Mouse (Mus musculus): ENCODE results near the gene Bsg.

The Bsg gene

DNA sequence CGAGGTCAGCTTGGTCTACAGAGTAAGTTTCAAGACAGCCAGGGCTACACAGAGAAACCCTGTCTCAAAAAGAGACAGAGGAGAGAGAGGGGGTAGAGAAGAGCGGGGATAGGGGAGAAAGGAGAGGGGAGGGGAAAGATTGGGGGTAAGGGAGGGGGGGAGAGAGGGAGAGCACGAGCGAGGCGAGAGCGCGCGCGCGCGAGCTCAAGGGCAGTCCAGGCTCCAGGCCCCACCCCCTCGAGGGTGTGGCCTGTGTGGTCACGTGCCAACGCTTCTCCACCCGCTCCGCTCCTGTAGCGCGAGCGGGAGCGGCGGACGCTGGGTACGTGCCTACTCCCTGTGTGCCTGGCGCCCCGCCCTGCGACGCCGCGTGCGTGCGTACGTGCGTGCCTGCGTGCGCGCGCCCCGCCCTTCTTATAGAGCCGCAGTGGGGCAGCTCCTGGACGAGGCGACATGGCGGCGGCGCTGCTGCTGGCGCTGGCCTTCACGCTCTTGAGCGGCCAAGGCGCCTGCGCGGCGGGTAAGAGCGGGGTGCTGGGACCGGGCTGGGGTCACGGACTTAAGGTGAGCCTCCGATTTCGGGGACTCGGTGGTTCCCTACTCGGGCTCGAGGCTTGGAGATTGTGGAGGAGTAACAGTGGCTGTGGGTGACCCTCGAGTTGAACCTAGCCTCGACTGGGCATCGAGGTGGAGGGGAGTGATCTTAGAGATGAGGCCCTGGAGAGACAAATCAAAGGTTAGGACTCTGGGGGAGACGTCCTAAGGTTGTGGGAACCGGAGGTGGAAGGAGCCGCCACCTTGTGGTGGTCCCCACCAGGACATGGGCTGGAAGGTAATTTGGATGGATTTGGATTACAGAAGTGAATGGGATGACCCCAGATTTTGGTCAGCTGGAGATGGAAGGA lies at the start of gene Bsg:
Gene Bsg (plus strand): TSS at position 427 of the 905 bp plus-strand sequence.
- peak; percentile 95 to 97 for DNase-seq (ENCODE audit: low spot score in 2 of 2)

DNA sequence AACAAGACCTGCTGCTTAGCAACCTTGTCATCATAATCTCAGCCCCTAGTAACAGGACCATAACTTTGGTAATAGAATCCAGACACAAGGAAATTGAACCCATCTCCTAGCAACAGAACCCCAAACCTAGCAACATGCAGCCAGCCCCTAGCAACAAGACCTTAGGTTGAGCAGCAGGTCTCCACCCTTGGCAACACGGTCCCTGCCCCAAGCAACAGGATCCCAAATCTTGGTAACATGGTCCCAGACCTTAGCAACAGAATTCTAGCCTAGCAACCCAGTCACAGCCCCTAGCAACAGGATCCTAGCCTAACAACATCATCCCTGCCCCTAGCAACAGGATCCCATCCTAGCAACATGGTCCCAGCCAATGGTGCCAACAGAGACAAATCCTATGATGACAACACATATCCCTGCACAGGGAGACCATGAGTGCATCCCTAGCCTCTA lies 49.3 kb upstream of the Bsg start:
- no peak for DNase-seq (ENCODE audit: low spot score in 2 of 2)

DNA sequence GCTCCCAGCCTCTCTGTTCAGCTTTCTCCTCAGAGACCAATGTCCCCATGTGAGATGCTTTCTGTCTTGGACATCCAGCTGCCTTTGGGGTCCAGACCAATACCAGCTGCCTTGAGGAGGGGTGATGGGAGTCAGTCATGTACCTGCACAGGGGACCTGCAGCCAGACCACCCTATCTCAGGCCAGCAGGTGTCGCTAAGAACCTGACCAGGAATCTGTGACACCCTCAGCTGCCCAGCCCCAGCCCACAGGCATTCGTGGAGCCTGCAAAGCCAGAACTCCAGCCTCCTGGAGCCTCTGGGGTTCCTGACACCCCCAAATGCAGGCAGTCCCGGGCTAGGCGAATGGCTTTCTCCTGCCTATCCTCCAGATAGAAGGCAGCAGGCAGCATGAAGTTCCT lies 45.5 kb upstream of the Bsg start:
- no peak for DNase-seq (ENCODE audit: low spot score in 2 of 2)

DNA sequence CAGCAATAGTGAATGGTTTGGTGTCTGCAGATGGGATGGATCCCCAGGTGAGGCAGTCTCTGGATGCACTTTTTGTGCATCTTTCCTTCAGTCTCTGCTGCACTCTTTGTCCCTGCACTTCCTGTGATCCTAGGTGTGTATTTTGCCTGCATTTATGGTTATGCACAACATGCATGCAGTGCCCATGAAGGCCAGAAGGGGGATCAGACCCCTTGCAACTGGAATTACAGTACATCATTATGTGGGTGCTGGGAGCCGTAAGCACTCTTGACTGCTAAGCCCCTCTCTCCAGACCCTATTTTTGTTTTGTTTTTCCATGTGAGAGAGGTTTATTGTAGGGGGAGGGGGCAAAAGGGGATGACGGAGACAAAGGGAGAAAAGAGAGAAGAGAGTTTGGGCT lies 44.0 kb upstream of the Bsg start:
- DNase-seq (ENCODE audit: low spot score in 2 of 2), result no peak

DNA sequence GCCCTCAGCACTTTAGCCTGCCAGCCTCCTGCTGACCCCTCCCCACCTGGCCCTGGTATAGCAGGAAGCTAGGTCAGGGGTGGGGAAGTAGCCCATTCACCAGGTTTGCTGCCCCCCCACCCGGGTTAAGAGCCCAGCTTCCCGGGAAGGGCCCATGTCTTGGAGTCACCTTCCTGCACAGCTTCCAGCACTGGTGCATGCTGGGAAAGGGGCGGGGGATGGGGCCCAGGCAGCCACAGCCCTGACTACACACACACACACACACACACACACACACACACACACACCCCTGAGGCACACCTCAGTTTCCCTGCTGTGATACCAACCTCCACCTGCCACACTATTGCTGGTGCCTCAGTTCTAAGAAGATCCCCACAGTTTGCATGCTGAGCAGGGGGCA lies 42.4 kb upstream of the Bsg start:
- DNase-seq (ENCODE audit: low spot score in 2 of 2), result no peak

DNA sequence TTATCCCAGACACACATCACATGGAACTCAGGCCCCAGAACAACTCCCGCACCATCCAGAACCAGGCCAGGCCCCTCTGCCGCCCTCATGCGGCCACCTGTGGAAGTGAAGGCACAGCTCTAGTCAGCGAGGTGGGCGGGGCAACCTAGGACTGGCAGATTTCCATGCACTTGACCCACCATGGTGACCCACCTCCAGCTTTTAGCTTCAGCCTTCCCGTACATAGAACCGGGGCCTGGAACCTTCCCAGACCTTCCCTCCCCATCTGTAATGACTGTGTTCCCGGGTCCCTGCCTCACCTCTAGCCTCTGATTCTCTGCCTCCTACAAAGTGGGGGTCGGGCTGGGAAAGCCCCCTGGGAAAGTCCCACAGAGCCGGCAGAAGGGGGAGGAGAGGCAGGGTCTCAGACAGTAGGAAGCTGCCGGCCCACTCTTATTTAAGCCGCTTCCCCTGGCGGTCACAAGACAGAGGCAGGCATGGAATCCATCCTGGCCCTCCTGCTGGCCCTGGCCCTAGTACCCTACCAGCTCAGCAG lies 40.1 kb upstream of the Bsg start, which contains the start of gene Madcam1:
Gene Madcam1 (plus strand): TSS at position 429 of the 535 bp plus-strand sequence.
- DNase-seq (ENCODE audit: low spot score in 2 of 2), result peak in 1 of 2 experiments; percentile 52

DNA sequence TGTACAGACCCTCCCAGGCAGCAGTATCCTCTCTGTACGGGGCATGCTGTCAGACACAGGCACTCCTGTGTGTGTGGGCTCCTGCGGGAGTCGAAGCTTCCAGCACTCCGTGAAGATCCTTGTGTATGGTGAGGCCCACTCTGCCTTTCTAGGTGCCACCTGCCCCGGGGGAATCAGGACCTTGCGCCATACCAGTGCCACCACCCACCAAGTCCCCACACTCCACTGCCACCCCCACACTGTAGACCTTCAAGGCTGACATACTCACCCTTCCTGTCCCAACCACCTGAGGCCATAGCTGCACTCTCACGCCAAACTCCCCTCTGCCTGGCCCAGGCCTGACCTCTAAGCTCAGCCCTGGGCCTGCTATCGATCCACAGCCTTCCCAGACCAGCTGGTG lies 39.2 kb upstream of the Bsg start:
- no peak for DNase-seq (ENCODE audit: low spot score in 2 of 2)

DNA sequence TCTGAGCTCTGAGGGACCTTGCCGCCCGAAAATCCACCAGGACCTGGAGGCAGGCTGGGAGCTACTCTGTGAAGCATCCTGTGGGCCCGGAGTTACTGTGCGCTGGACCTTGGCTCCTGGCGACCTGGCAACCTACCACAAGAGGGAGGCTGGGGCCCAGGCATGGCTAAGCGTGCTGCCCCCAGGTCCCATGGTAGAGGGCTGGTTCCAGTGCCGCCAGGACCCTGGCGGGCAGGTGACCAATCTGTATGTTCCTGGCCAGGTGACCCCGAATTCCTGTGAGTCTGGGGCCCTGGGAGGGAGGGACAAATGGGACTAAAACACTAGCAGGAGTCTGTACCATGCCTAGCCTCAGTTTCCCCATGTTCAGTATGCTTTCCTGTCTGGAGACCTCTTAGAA lies 37.8 kb upstream of the Bsg start:
- no peak for DNase-seq (ENCODE audit: low spot score in 2 of 2)

DNA sequence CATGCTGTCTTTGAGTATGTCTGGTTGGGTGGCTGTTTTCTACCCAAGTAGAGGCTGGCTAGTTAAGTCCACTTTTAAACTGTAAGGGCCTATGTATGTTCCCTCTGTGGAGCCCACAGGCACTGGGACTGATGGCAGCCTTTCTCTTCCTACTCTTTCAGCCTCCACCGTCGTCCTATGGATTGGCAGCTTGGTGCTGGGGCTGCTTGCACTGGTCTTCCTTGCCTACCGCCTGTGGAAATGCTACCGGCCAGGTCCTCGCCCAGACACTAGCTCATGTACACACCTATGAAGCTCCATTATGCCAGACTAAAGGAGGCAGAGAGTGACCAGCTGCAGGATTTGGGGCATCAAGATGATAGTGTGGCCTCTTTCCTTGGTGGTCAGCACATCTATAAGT lies 36.2 kb upstream of the Bsg start:
- no peak for DNase-seq (ENCODE audit: low spot score in 2 of 2)

DNA sequence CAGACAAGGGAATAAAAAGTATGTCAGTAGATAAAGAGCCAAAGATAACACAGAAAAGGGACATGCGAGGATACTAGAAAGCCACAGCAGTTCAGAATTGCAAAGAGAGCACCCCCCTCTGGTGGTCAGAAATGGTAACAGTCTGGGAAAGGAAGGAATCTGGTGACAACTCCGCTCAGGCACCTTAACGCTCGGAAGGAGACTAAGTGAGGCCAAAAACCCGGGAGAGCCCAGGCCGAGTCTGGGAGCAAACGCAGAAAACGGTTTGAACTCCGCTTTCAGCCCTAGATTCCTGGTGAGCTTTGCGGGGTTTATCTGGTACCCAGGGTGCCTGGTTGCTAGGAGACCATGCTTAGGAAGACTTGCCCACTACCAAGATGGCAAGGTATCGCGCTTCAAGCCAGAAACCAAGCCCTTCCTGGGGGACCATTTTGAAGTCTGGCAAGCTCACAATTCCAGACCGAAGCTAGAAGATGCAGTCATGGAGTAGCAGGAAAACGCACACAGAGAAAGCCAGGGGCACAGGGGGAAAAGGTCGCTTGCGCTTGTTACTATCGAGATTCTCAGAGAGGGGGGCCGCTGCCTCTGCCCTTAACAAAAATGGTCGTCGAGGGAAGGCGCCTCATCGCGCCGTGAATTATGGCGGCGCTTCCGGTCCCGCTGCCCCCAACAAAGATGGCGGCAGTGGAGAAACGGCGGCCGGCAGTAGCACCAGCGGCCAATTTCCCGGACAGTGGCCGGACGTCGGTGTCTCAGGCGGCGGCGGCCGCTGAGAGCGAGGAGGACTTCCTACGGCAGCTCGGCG lies 35.3 kb upstream of the Bsg start, which contains the start of gene Tpgs1:
Gene Tpgs1 (plus strand): TSS at position 599 of the 805 bp plus-strand sequence.
- DNase-seq (ENCODE audit: low spot score in 2 of 2), result peak; percentile 85 to 93

DNA sequence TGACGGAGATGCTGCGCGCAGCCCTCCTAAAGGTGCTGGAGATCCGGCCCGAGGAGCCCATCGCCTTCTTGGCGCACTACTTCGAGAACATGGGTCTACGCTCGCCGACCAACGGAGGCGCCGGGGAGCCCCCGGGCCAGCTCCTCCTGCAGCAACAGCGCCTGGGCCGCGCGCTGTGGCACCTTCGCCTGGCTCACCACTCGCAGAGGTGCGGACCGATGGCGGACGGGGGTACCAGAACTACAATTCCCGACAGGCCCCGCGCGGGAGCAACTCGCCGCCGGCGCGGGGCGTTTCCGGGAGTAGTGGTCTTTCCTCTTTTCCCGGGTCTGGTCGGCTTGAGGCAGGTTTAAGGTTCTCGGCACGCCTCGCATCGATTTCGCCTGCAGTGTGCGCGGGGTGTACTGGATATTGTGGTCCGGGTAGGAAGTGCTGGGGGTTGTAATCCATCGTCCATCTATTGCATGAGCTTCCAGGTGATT lies 34.7 kb upstream of the Bsg start:
- DNase-seq (ENCODE audit: low spot score in 2 of 2), result peak; percentile 61 to 72

DNA sequence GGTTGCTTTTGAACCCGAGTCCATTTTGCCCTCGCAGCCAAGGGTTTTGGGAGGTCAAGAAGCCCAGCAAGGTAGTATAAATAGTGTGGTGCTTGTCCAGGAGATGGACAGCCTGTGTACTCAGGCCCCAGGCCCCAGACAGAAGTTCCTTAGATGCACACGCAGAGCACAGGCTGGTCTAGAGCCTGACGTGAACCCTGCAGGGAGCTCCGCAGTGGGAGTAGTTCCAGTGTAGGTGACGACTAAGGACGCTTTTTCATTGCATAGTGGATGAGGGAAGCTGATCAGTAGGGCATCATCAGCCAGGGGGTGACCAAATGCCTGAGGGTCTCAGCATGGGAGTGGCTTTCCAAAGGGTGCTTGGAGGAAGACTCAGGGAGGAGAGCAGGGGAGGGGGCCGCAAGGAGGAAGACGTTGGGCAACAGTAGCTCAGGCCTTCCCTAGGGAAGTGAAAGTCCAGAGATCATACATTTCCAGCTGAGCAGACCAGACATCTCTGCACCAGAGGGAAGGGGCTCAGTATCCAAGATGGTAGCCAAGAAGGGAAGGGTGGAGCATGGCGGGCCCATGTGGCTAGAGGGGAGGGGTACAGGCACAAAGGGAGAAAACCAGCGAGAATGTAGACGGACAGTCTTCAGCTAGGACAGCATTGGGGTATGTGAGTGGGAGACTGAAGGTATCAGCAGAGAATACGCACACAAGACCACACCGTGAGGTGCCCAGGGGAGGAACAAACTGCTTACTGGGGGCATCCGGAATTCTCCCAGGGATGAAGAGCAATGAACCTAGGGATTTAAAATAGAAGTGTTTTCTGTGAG lies 34.0 kb upstream of the Bsg start:
- no peak for DNase-seq (ENCODE audit: low spot score in 2 of 2)

DNA sequence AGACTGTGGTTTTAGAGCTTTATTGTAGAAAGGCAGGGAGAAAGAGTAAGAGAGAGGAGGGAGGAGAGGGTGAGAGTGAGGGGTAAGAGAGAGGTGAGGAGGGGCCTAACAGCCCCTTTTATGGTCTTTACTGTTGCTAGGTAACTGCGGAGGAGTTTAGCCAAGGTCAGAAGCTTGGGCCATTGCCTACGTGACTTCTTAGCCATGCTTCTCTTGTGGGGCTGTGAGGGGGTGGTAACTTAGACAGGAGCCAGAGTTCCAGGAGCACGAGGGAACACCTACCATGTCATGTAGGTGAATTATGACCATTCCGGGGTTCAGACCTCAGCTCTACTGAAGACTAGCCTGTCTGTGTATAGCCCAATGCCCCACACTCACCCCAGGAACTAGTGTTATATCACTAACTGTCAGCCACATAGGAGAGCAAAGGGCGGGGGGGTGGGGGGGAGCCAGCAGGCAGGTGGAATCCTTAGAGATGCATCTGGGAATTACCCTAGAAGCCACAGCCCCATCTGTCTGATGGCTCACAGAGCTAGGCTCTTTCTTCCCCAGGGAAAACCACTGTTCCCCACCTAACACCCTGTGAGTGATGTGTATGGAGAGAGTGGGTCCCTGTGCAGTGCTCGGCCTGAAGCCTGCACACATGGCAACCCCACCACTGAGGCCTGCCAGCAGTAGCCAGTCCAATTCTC lies 32.7 kb upstream of the Bsg start:
- DNase-seq (ENCODE audit: low spot score in 2 of 2), result no peak

DNA sequence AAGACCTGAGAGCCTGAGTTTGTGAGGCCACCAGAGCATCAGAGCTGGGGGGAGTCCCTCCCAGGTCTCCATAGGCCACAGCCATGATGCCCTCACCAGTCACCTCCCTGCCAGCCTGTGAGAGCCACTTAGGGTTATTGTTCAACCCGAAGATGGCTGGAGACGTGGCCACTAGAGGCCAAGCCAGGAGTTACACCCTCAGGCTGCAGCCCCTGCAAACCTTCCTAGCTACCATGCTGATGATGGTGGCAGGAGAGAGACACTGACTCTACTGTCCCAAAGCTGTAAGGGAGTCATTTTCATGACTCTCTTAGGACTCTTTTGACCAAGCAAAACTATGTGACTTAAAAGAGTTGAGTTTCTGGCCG lies 32.2 kb upstream of the Bsg start:
- no peak for DNase-seq (ENCODE audit: low spot score in 2 of 2)

DNA sequence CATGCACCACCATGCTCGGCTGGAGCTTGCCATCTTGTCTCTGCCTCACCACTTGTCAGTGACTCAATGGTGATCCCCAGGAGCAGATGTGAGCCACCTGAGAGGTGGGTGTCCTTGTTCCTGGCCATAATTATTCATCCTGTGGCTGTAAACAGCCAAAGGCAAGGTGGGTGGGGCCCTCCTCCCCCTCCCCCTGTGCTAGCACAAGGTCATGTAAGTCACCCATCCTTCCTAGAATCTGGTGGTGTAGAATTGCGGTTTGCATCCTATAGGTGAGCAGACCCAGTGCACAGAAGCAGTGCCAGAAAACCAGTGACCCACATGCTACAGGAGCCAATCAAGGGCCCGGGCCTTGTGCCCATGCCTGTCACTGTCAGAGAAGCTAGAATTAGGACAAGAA lies 31.2 kb upstream of the Bsg start:
- no peak for DNase-seq (ENCODE audit: low spot score in 2 of 2)

DNA sequence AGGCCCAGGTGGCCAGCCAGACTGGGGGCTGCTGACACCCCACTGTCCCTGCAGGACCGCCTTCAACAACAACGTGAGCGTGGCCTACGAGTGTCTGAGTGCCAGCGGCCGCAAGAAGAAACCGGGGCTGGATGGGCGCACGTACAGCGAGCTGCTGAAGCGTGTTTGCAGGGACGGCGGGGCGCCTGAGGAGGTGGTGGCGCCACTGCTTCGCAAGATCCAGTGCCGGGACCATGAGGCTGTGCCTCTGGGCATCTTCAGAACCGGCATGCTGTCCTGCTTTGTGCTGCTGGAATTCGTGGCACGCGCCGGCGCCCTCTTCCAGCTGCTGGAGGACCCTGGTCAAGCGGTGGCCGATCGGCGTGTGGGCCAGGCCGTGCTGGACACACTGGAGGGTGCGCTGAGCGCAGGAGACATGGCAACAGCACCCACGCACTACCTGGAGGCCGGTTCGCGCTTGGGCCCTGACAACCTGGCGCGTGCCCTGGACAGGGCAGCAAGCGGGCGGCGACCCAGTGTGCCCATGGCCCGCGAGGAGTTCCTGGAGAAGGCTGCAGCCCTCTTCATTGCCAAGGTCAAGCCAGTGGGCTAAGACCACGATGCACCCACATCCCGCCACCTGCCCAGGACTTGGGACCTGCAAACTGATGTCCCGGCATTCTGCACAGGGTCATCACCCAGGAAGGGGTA lies 28.8 kb upstream of the Bsg start:
- DNase-seq (ENCODE audit: low spot score in 2 of 2), result no peak

DNA sequence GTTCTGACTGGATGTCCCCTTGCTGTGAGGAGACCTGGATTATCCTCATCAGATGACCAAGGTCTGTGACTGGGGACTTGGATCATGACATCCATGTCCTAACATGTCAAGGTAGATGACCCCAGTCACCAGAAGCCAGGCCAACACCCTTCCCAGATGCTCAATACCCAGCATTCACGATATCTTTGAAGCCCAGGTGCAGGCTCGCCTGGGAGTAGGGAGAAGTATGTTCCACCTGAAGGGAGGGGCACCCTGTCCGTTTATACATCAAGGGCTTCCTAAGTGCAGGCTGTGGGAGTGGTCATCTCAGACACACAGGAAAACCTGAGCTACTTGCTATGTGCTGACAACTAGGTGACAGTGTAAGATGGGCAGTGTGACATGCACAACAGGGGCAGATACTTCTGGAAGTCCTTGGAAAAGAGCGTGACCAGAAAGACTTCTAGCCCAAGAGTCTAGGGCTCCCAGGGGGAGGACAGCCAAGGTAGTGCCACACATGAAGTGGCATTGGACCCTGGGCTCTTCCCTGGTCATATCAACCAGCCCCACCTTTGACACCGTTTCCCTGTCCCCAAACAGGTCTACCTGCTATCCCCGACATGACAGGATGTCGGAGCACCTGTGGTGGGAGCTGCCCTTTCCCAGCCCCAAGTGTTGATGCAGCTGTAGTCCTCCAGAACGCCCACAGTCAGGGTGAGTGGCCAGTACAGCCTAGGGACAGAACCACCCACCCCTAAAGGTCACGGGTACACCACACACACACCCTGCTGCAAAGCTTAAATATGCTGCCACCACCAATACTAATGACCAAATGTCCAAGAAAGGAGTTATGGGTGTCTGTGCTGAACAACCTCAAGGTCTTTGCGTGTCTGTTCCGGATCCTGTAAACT lies 23.4 kb upstream of the Bsg start:
- no peak for DNase-seq (ENCODE audit: low spot score in 2 of 2)

DNA sequence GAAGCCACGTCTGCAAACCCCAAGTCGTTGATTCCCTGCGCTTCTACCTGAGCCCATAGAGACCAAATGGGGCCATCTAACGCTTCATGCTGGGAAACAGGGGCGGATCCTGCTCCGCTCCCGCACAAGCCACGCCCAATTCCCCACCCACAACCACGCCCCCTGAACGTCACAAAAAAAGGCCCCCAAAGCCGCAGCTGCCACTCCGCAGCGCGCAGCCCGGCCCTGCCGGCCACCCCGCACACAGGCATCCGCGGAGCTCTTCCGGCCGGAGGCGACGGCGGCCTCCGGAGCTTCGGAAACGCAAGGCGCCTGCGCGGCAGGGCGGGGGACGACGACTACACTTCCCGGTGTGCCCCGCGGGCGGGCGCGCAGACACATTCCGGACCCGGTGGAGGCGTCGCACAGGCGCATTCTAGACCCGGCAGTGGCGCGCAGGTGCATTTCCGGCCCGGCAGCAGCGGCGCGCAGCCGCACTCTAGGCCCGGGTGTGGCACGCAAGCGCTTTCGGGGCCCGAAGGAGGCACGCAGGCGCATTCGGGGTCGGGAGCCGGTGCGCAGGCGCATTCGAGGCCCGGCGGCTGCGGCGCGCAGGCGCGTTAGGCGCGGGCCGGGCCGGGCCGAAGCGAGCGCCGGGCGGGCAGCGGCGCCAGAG lies 22.6 kb upstream of the Bsg start, which contains the start of gene Cdc34:
Gene Cdc34 (plus strand): TSS at position 605 of the 655 bp plus-strand sequence.
- peak; percentile 99 for DNase-seq (ENCODE audit: low spot score in 2 of 2)

DNA sequence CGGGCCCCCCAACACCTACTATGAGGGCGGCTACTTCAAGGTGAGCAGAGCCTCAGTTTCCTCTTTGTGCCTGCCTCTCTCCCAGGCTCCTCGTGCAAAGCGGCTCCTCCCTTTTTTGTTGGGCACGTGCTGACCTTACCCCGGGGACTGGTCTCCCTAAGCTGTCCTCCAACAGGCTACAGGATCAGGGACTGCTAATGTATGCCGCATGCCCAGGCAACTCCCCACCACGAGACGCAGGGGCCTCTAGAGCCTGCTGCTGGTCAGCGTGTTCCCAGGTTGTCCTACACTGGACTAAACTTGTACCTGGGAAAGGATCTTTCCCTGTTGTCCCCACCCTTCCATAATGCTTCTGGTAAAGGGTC lies 21.8 kb upstream of the Bsg start:
- no peak for DNase-seq (ENCODE audit: low spot score in 2 of 2)
